Mouse (Mus musculus): ENCODE data around the gene Bmi1. TPM values are rescaled to one million over a fixed set of nuclear protein-coding genes. Genes with fewer than 3 reads are reported as not detected.

The Bmi1 gene
- total RNA-seq (2021): 10 to 100 TPM; 39.5 to 40.1 TPM
- long read RNA-seq, experiment 1, transcript Bmi1-201 (10 exons, 3,594 nt): major isoform, 36 of 41 reads
- long read RNA-seq, experiment 1, partial matches to known transcripts: 1 of 41 reads
- long read RNA-seq, experiment 1, other reads (novel, unspliced or antisense): 4 of 41 reads
- long read RNA-seq, experiment 2, transcript Bmi1-201 (10 exons, 3,594 nt): major isoform, 29 of 33 reads
- long read RNA-seq, experiment 2, partial matches to known transcripts: 0 of 33 reads
- long read RNA-seq, experiment 2, other reads (novel, unspliced or antisense): 4 of 33 reads

DNA sequence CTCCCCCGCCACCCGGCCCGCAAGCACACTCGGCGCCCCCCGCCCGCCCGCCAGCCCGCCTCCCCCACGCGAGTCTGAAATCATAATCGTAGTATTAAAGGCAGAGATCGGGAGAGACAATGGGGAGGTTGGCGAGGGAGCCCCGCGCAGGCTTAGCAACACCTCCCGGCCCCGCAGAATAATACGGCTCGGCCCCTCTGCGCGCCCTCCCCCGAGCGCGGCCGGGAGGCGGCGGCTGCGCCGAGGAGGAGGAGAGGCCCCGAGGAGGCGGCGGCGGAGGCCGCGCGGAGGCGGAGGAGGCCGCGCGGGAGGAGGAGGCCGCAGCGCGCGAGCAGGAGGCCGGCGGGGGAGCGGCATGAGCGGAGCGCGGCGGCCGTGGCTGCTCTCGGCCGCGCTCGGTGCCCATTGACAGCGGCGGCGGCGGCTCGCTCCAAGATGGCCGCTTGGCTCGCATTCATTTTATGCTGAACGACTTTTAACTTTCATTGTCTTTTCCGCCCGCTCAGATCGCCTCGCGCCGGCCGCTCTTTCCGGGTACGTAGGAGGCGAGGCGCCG is at the start of gene Bmi1:
Bmi1 (plus strand) TSS at position 83 of the 556 bp plus-strand sequence.
- peak within 1 kb of the TSS; percentile 80 for H3K4me3 ChIP-seq
- TF ChIP-seq CTCF (IDR thresholded peaks at IDR 0.05): no peak
- peak within 1 kb of the TSS; percentile 97 for H3K27ac ChIP-seq
- peak; percentile 59 to 67 for DNase-seq (ENCODE audit: extremely low spot score in 1 of 2, low spot score in 2 of 2)
- intact Hi-C loops (cut with DNase I): loop anchor here (2.0 to 10.0 kb wide), 9 partner anchors 14 to 978 kb away; partner anchors contain the start of genes 4930426L09Rik, Otud1 and Pip4k2a

DNA sequence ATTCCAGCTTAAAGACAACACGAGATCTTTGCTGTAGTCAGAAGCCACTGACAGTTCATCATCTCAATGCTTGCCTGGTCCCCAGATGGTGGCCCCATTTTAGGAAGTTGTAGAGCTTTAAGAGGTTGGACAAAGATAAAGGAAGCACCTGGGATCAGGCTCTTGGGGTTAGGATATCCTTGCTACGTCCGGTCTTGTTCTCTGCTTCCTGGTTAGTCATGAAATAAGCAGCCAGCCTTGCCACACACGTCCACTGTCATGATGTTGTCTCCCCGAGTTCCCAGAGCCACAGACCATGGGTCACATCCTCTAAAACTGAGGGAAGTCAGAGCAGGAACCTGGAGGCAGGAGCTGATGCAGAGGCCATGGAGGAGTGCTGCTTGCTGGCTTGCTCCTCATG is 46.3 kb upstream of the Bmi1 start:
- no peak for TF ChIP-seq CTCF (IDR thresholded peaks at IDR 0.05)
- H3K4me3 ChIP-seq: no peak overlapping the region
- no peak for DNase-seq (ENCODE audit: extremely low spot score in 1 of 2, low spot score in 2 of 2)
- no peak overlapping the region for H3K27ac ChIP-seq
- intact Hi-C loops (cut with DNase I): no loop called here

DNA sequence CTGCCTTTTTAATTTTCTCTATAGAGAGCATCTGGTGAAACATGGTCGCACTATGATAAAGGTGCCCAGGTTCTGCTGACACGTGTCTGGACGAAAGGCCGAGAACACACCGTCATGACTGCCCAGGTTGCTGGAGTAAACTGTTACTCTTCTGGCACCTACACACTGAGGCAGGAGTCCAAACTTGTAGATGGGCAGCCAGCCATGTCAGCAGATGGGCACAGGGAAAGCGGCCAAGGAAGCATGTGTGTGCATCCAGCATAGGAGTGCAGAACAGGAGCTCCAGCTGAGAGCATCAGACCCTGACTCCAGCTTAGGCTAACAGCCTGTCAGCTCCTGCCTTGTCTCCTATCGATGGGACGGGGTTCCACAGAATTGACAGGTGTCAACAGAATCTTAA is 41.8 kb upstream of the Bmi1 start:
- Histone ChIP-seq H3K27ac (no peak overlapping the region), H3K4me3 (no peak overlapping the region)
- DNase-seq (ENCODE audit: extremely low spot score in 1 of 2, low spot score in 2 of 2): peak; percentile 62 to 86
- TF ChIP-seq CTCF (IDR thresholded peaks at IDR 0.05): no peak
- intact Hi-C loops (cut with DNase I): loop anchor here (1.0 kb wide), 1 partner anchor 12 kb away; no protein-coding TSS in a partner anchor

DNA sequence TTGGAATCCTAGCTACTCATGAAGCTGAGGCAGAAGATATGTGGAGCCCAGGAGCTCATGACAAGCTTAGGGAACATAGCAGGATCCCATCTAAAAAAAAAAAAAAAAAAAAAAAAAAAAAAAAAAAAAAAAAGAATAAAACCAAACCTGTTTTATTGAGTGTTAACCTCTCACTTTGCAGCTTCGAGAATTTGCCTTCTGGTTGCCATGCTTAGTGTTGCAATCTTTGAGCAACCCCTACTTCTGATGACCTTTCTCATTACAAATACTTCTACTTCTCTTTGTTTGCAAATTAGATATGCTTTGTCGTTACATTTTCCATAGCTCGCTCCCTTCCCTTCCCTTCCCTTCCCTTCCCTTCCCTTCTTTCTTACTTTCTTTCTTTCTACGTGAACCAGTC is 28.3 kb upstream of the Bmi1 start:
- H3K27ac ChIP-seq: no peak overlapping the region
- no peak overlapping the region for H3K4me3 ChIP-seq
- no peak for DNase-seq (ENCODE audit: extremely low spot score in 1 of 2, low spot score in 2 of 2)
- TF ChIP-seq CTCF (IDR thresholded peaks at IDR 0.05): no peak
- intact Hi-C loops (cut with DNase I): no loop called here

DNA sequence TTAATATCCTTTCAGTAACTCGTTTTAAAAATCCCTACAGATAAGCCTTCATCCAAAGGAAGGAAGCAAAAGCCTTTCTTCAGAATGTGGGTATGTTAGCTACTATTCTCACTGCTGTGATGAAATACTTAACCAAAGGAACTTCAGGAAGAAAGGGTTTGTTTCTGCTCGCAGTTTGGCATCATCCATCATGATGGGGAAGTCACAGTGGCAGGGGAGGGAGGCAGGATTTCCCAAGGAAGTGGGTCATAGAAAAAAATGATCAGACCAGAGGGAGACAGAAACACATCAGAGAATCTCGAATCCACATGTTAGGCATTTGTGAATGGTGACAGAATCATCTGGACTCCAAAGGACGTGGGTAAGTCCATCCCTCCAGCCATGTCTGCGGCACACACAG is 22.0 kb upstream of the Bmi1 start:
- no peak overlapping the region for H3K4me3 ChIP-seq
- DNase-seq (ENCODE audit: extremely low spot score in 1 of 2, low spot score in 2 of 2): no peak
- intact Hi-C loops (cut with DNase I): no loop called here
- no peak for TF ChIP-seq CTCF (IDR thresholded peaks at IDR 0.05)
- no peak overlapping the region for H3K27ac ChIP-seq

DNA sequence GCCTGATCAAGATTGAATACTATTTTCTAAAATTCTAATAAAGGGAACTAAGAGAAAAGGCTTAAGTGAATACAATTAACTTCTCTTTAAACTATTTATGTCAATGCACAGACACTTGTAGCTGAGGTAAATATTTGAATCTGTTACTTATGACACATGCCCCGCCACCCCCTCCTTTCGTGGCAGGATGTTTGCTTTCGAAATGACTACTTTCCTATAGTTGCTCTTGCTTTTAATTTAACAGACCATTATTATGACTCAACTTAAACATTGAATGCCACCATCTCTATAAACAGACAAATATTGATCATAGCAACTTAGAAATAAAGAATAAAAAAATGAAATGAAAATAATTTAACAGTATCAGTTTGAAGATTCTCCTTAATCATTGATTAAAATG is 12.8 kb upstream of the Bmi1 start:
- no peak overlapping the region for H3K4me3 ChIP-seq
- no peak for TF ChIP-seq CTCF (IDR thresholded peaks at IDR 0.05)

DNA sequence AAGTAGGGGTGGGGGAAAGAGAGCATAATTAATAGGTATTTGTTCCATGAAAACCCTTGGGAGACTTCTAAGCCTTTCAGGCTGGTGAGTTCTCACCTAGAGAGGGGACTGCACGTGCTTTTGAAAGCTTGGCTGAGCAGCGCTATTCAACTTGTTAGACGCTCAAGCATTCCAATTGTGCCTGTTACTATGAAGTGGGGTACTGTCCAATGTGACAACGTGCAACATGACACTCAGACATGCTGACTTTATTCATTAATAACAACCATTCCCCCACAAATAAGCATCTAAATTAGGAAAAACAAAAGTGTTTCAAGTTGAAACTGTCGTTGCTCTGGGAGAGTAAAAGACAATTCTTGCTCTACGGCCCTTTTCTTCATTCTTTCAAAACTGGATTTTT is 5.8 kb upstream of the Bmi1 start:
- H3K4me3 ChIP-seq: no peak overlapping the region
- H3K27ac ChIP-seq: no peak overlapping the region
- TF ChIP-seq CTCF (IDR thresholded peaks at IDR 0.05): no peak
- DNase-seq (ENCODE audit: extremely low spot score in 1 of 2, low spot score in 2 of 2): no peak
- intact Hi-C loops (cut with DNase I): loop anchor here (5.0 to 10.0 kb wide), 4 partner anchors 59 to 984 kb away; partner anchors contain the start of gene Otud1

More for the DNA sequence above, 12.8 kb upstream of the Bmi1 start:
- intact Hi-C loops (cut with DNase I): no loop called here
- no peak for DNase-seq (ENCODE audit: extremely low spot score in 1 of 2, low spot score in 2 of 2)
- no peak overlapping the region for H3K27ac ChIP-seq

DNA sequence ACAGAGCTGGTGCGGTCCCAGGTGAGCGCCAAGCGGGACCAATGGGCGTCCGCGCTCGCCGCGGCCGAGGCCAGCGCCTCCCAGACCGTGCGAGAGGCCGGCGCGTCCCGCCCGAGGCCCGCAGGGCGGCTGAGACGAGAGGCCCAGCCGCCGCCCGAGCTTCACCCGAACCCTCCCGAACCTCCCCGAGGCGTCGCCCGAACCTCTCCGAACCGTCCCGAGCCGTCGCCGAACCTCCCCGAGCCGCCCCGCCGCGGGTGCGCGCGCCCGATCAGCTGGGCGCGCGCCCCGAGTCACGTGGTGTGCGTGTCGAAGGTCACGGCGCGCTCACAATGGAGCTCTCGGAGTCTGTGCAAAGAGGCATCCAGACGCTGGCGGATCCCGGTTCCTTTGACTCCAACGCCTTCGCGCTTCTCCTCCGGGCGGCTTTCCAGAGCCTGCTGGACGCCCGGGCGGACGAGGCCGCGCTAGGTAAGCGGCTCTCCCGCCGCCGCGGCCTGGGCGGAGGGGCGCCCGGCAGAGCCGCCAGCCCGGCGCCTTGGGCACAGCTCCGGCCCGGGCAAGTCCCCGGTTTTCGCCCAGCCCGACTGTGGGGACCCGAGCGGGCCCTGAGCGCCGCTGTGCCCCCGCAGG is 4.6 kb upstream of the Bmi1 start, which contains the start of gene Commd3:
Commd3 (plus strand) TSS at position 252 of the 633 bp plus-strand sequence.
- intact Hi-C loops (cut with DNase I): loop anchor here (1.0 to 10.0 kb wide), 5 partner anchors 60 to 983 kb away; partner anchors contain the start of genes Dnajc1 and Otud1
- H3K27ac ChIP-seq: peak within 1 kb of the TSS; percentile 98
- TF ChIP-seq CTCF (IDR thresholded peaks at IDR 0.05): no peak
- peak; percentile 96 to 99 for DNase-seq (ENCODE audit: extremely low spot score in 1 of 2, low spot score in 2 of 2)
- H3K4me3 ChIP-seq: peak within 1 kb of the TSS; percentile 77

DNA sequence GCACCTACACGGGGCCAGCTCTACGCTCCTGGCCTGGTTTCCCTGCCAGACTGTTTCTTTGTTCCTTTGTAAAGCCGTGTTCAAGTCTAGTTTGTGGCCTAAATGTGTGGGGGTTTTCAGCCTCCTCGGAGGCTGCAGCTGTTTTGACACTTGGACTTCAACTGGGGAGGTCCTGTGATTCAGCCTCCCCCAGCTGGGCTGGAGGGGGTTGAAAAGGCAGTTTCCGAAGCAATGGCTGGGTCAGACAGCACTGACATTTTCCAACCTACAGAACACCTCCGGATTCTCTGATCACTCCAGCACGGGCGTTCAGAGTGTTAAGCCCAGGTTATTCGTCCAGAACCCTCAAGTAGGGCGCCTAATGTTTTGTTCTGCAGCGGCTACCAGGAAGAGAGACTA is 4.1 kb upstream of the Bmi1 start:
- DNase-seq (ENCODE audit: extremely low spot score in 1 of 2, low spot score in 2 of 2): no peak
- Histone ChIP-seq H3K27ac (peak overlapping the region; percentile 98), H3K4me3 (peak overlapping the region; percentile 77)
- intact Hi-C loops (cut with DNase I): loop anchor here (1.0 to 10.0 kb wide), 5 partner anchors 60 to 982 kb away; partner anchors contain the start of genes Dnajc1 and Otud1
- no peak for TF ChIP-seq CTCF (IDR thresholded peaks at IDR 0.05)

DNA sequence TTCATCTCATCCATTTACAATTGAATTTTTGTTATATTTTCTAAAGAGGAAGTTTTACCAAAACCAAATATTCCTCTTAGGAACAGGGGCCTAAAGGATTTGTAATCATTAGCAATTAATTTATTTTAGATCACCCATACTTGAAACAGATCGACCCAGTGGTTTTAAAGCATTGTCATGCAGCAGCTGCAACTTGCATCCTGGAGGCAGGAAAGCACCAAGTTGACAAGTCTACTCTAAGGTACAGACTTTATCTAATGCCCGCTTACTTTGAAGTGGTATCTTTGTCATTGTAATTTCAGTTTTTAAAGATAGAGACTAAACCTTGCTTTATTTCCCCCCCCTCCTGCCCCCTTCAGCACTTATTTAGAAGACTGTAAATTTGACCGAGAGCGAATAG is 3.1 kb upstream of the Bmi1 start:
- intact Hi-C loops (cut with DNase I): loop anchor here (5.0 to 10.0 kb wide), 4 partner anchors 61 to 981 kb away; partner anchors contain the start of gene Otud1
- Histone ChIP-seq H3K27ac (no peak overlapping the region), H3K4me3 (no peak overlapping the region)
- TF ChIP-seq CTCF (IDR thresholded peaks at IDR 0.05): no peak
- no peak for DNase-seq (ENCODE audit: extremely low spot score in 1 of 2, low spot score in 2 of 2)

DNA sequence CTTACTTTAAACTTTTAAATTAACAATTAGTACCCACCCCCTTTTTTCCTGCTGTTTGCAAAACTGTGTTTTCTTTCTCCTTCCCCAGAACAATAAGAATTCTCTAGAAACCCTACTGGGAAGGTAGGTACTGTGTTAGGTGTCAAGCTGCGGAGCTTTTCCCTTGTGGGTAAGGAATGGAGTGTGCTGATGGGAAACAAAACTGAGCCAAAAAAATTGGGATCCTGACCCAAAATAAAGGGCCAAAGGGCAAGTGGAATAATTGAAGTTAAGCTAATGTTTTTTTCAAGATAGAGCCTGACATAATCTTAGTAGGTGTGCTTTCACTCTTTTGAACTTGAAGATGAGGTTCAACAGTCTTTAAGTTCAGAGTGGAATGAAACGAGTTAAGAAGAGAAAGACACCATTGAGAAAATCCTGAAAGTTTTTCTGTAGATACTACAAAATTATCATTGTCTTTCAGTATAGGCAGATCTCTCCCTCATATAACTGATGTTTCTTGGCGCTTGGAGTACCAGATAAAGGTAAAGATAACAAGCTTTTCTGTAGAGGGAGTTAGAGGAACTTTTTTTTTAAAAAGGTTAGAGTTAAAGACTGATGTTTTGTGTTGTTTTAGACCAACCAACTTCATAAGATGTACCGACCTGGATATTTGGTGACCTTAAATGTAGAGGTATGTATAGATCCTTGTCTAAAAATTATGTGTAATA is 2.5 kb upstream of the Bmi1 start:
- intact Hi-C loops (cut with DNase I): loop anchor here (5.0 to 10.0 kb wide), 4 partner anchors 62 to 980 kb away; partner anchors contain the start of gene Otud1
- Histone ChIP-seq H3K27ac (no peak overlapping the region), H3K4me3 (no peak overlapping the region)
- no peak for DNase-seq (ENCODE audit: extremely low spot score in 1 of 2, low spot score in 2 of 2)
- TF ChIP-seq CTCF (IDR thresholded peaks at IDR 0.05): no peak
